ENCODE assay signal across 16 mouse cellular contexts in the genomic region with DNA sequence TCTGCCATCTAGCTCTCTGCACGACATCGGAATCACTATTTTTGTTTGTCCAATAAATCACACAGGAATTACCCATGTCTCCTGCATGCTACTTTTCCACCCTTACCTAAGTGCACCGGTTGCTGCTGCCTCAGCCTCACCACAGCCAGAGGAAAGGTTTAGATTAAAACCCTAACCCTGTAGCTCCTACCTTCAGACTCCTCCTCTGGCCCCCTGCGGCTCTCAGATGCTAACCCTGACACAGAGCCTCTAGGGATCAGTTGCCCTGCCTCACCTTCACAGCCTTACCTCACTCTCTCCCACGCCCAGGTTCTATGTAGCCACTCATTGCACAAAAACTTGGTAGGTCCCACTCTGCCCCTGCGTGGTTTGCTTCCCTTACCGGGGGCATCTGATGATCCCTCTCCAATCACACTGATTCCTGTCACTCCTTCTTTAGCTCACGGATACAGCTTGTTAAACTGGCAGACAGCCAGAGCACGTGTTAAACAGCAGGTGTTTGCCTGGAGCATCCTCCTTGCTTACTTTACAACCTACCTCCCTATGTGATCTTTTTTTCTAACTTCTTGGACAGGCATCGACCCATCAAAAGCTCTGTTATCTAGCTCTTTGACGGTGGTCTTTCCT.
"Had no signal": no experiment of that assay in that cellular context is flagged by ENCODE, and none has a peak within 500 bp of the region (broad histone marks: within the 10 kb centered on the region; RNA-seq: fewer than 3 reads in every experiment).

No protein-coding gene starts in this region.

- H3K36me3 ChIP-seq: limb, embryonic 12.5 days; liver, embryonic 13.5 days; lung, embryonic 15.5 days; stomach, embryonic 15.5 days had no signal

- H3K27me3 ChIP-seq: limb, embryonic 12.5 days; liver, embryonic 13.5 days; lung, embryonic 15.5 days; megakaryocyte, embryonic 14.5 days; stomach, embryonic 15.5 days had no signal

- H3K9me3 ChIP-seq: limb, embryonic 12.5 days; liver, embryonic 13.5 days; lung, embryonic 15.5 days; megakaryocyte, embryonic 14.5 days; stomach, embryonic 15.5 days had no signal

- H3K4me3 ChIP-seq: layer of hippocampus, adult 2 months; limb, embryonic 12.5 days; liver, embryonic 13.5 days; lung, embryonic 15.5 days; megakaryocyte, embryonic 14.5 days; myocyte; stomach, embryonic 15.5 days had no signal

- H3K4me1 ChIP-seq: liver, embryonic 13.5 days; stomach, embryonic 15.5 days had no signal

- H3K9ac ChIP-seq: limb, embryonic 12.5 days; liver, embryonic 13.5 days; liver, postnatal 0 days; lung, embryonic 15.5 days; stomach, embryonic 15.5 days had no signal

- H3K27ac ChIP-seq: kidney, postnatal 0 days; layer of hippocampus, adult 2 months; limb, embryonic 12.5 days; liver, embryonic 13.5 days; macrophage; stomach, embryonic 15.5 days had no signal

- ATAC-seq: liver, postnatal 0 days had no signal

- DNase-seq: kidney, adult 9 months; kidney, postnatal 36 days; liver; liver, embryonic 13.5 days; liver, postnatal 0 days; lung, postnatal 14 days; right cerebral cortex, postnatal 14 days; thymus, postnatal 36 days had no signal

- H3K4me2 ChIP-seq: limb, embryonic 12.5 days; liver, embryonic 13.5 days; lung, embryonic 15.5 days; stomach, embryonic 15.5 days had no signal
